Mouse (Mus musculus) cerebellum, adult 2 months (tissue): ENCODE measurements around the gene Phactr2.

Source experiments
- CTCF ChIP-seq: fragments of 200-500 bp; IDR thresholded peaks from 2 replicates; pipeline ENCODE4 v1.5.1; 2011; ENCODE audit warnings: low read depth, mild to moderate bottlenecking, control low read depth, low read length, moderate library complexity, borderline replicate concordance; ENCODE audit not compliant: insufficient read depth
- POLR2A ChIP-seq: fragments of 200-500 bp; IDR thresholded peaks from 2 replicates; pipeline ENCODE4 v1.6.1; 2011; ENCODE audit warnings: low read length, control low read depth, borderline replicate concordance; ENCODE audit not compliant: insufficient read depth

- TF ChIP-seq CTCF = no peak
- no peak for TF ChIP-seq POLR2A
Measured at GRCm38 (mm10) chr10:13331405-13332032, 142.7 kb downstream of the Phactr2 start.
